Comparison of ENCODE assay signal across 14 mouse cellular contexts in genomic region chr2:4196041-4196440, GRCm38 (mm10).
DNase-seq lines count a peak whose midpoint lies in the region; ATAC-seq and TF ChIP-seq lines count a peak whose summit lies in the region.
"Had no signal": no experiment of that assay in that cellular context is flagged by ENCODE, and none has a peak within 500 bp of the region (broad histone marks: within the 10 kb centered on the region; RNA-seq: fewer than 3 reads in every experiment).

No protein-coding gene starts in this region.

- H3K4me1 ChIP-seq in hindbrain, postnatal 0 days (ENCODE audit: insufficient read depth, low read length) = 0 out of 2 replicates have a peak, but pooled peaks cover 3% of the 10 kb centered on the region
- peaks cover 24% of the 10 kb centered on the region for H3K4me1 ChIP-seq in hindbrain, embryonic 13.5 days (replicated peaks)
- H3K4me1 ChIP-seq in lung, embryonic 14.5 days (ENCODE audit: insufficient read depth) = no peaks in the 10 kb centered on the region
- H3K4me1 ChIP-seq in lung, adult 2 months (ENCODE audit: control insufficient read depth, insufficient read depth, low read length) = no peaks in the 10 kb centered on the region
- H3K4me1 ChIP-seq: intestine, embryonic 15.5 days had no signal

- WGBS in hindbrain, postnatal 0 days = 47% methylated on average over 4 of the region's 4 CpGs
- 81% methylated on average over 4 of the region's 4 CpGs for WGBS in hindbrain, embryonic 13.5 days
- 40% methylated on average over 4 of the region's 4 CpGs for WGBS in lung, embryonic 14.5 days
- WGBS in lung, adult 2 months = 78% methylated on average over 4 of the region's 4 CpGs

- ATAC-seq in hindbrain, postnatal 0 days = peak; percentile 59; the same call in 1 of the 2 replicates
- ATAC-seq in hindbrain, embryonic 13.5 days (ENCODE audit: low FRiP score) = no peak
- ATAC-seq in lung, embryonic 14.5 days (ENCODE audit: insufficient read depth) = peak; percentile 79; the same call in 1 of the 2 replicates
- no peak for ATAC-seq in monocyte, adult 5-6 weeks (replicated peaks; ENCODE audit: insufficient number of reproducible peaks, low FRiP score, low TSS enrichment, poor library complexity, severe bottlenecking)
- ATAC-seq: intestine, embryonic 15.5 days; midbrain, embryonic 15.5 days had no signal

- no peak for TF ChIP-seq CTCF in hindbrain, postnatal 0 days (IDR thresholded peaks at IDR 0.05; ENCODE audit: low read depth)
- no peak for TF ChIP-seq CTCF in lung, embryonic 14.5 days (IDR thresholded peaks at IDR 0.05; ENCODE audit: low read depth)
- TF ChIP-seq CTCF in lung, adult 2 months (IDR thresholded peaks at IDR 0.05; ENCODE audit: insufficient read depth, low read length) = no peak

- no peaks in the 10 kb centered on the region for H3K9me3 ChIP-seq in hindbrain, postnatal 0 days (ENCODE audit: low read length)
- H3K9me3 ChIP-seq in hindbrain, embryonic 13.5 days = no peaks in the 10 kb centered on the region
- no peaks in the 10 kb centered on the region for H3K9me3 ChIP-seq in lung, embryonic 14.5 days (ENCODE audit: low read depth, low read length)
- H3K9me3 ChIP-seq: forebrain, embryonic 12.5 days; hindbrain, embryonic 12.5 days; intestine, embryonic 15.5 days; midbrain, embryonic 15.5 days had no signal

- H3K4me3 ChIP-seq in hindbrain, postnatal 0 days (ENCODE audit: low read length) = no peak overlapping the region
- H3K4me3 ChIP-seq in hindbrain, embryonic 13.5 days = no peak overlapping the region
- H3K4me3 ChIP-seq in lung, embryonic 14.5 days (ENCODE audit: low read depth, low read length) = no peak overlapping the region
- no peak overlapping the region for H3K4me3 ChIP-seq in lung, adult 2 months (replicated peaks; ENCODE audit: extremely low read depth, low read depth, low read length)
- H3K4me3 ChIP-seq: forebrain, embryonic 12.5 days; hindbrain, embryonic 12.5 days; intestine, embryonic 15.5 days; midbrain, embryonic 15.5 days had no signal

- no peak overlapping the region for H3K9ac ChIP-seq in hindbrain, postnatal 0 days (replicated peaks; ENCODE audit: low read length)
- no peak overlapping the region for H3K9ac ChIP-seq in hindbrain, embryonic 13.5 days
- no peak overlapping the region for H3K9ac ChIP-seq in lung, embryonic 14.5 days
- H3K9ac ChIP-seq: forebrain, embryonic 12.5 days; hindbrain, embryonic 12.5 days; intestine, embryonic 15.5 days; liver, embryonic 14.5 days; midbrain, embryonic 15.5 days had no signal

- H3K36me3 ChIP-seq in hindbrain, postnatal 0 days (ENCODE audit: insufficient read depth, low read length) = no peaks in the 10 kb centered on the region
- H3K36me3 ChIP-seq in hindbrain, embryonic 13.5 days = peaks cover 3% of the 10 kb centered on the region; the same call in 1 of the 2 replicates
- no peaks in the 10 kb centered on the region for H3K36me3 ChIP-seq in lung, embryonic 14.5 days (ENCODE audit: insufficient read depth)
- H3K36me3 ChIP-seq: forebrain, embryonic 12.5 days; hindbrain, embryonic 12.5 days; intestine, embryonic 15.5 days; midbrain, embryonic 15.5 days had no signal

- no peaks in the 10 kb centered on the region for H3K27me3 ChIP-seq in hindbrain, postnatal 0 days (ENCODE audit: insufficient read depth, low read length)
- H3K27me3 ChIP-seq in hindbrain, embryonic 13.5 days = 0 out of 2 replicates have a peak, but pooled peaks cover 3% of the 10 kb centered on the region
- H3K27me3 ChIP-seq in lung, embryonic 14.5 days (ENCODE audit: insufficient read depth, low read length) = no peaks in the 10 kb centered on the region
- H3K27me3 ChIP-seq: forebrain, embryonic 12.5 days; hindbrain, embryonic 12.5 days; intestine, embryonic 15.5 days; midbrain, embryonic 15.5 days had no signal

- no peak overlapping the region for H3K4me2 ChIP-seq in hindbrain, postnatal 0 days (ENCODE audit: low read depth, low read length)
- H3K4me2 ChIP-seq in hindbrain, embryonic 13.5 days = no peak overlapping the region
- no peak overlapping the region for H3K4me2 ChIP-seq in lung, embryonic 14.5 days
- H3K4me2 ChIP-seq: forebrain, embryonic 12.5 days; hindbrain, embryonic 12.5 days; intestine, embryonic 15.5 days; midbrain, embryonic 15.5 days had no signal

- DNase-seq in cerebellum, adult 11-12 months = peak; percentile 31
- no peak for DNase-seq in cerebellum, adult 8-10 months
- peak; percentile 66 for DNase-seq in hindbrain, postnatal 0 days (ENCODE audit: low spot score)
- peak; percentile 82 for DNase-seq in lung, embryonic 14.5 days
- no peak for DNase-seq in lung, adult 2 months
- DNase-seq in lung, postnatal 36 days = peak; percentile 46
- DNase-seq: gastrocnemius, postnatal 14 days had no signal

- no peak overlapping the region for H3K27ac ChIP-seq in hindbrain, postnatal 0 days
- H3K27ac ChIP-seq in hindbrain, embryonic 13.5 days = no peak overlapping the region
- no peak overlapping the region for H3K27ac ChIP-seq in lung, embryonic 14.5 days (ENCODE audit: low read depth)
- H3K27ac ChIP-seq: forebrain, embryonic 12.5 days; hindbrain, embryonic 12.5 days; intestine, embryonic 15.5 days; liver, embryonic 14.5 days; midbrain, embryonic 15.5 days had no signal

- no peak for TF ChIP-seq POLR2A in lung, adult 2 months (IDR thresholded peaks at IDR 0.05; ENCODE audit: borderline replicate concordance, extremely low read depth, low read depth, low read length)

Comparison
In these comparisons a context has a peak if more than half of its experiments do, and no peak if none do; other contexts are left out.
1. DNase-seq: peak in cerebellum, adult 11-12 months (single experiment), hindbrain, postnatal 0 days (single experiment), lung, embryonic 14.5 days (single experiment) and lung, postnatal 36 days (single experiment); none in cerebellum, adult 8-10 months (single experiment) and lung, adult 2 months (single experiment).
2. ATAC-seq: peak in hindbrain, postnatal 0 days (single experiment) and lung, embryonic 14.5 days (single experiment); none in hindbrain, embryonic 13.5 days (single experiment) and monocyte, adult 5-6 weeks (single experiment).